Mouse (Mus musculus) CH12.LX (cell line): ENCODE measurements around the gene Cmtm4. TPM values are rescaled to one million over a fixed set of nuclear protein-coding genes. Genes with fewer than 3 reads are reported as not detected.
"Not testable (repeated sequence)": the region's sequence is repeated elsewhere in the genome, so short reads cannot be mapped to it uniquely, and the experiment has no call there.

Experiments used
- DNase-seq: peaks from one replicate; pipeline ENCODE4 v3.0.0-alpha.2; 2013; ENCODE audit errors: extremely low read depth
- H3K27ac ChIP-seq: 2 replicates; pipeline ENCODE4 v1.5.1; 2012; ENCODE audit warnings: low read depth, mild to moderate bottlenecking, control low read depth, moderate library complexity; ENCODE audit not compliant: insufficient read depth
- H3K27me3 ChIP-seq: replicated peaks from 2 replicates; pipeline ENCODE3; 2012; ENCODE audit warnings: inconsistent platforms
- H3K36me3 ChIP-seq, 2 experiments: replicated peaks in 1 of 2; 2 replicates each; pipeline versions ENCODE3 to v1.6.1; 2012; ENCODE audit warnings: inconsistent platforms in 1 of 2, low read length in 1 of 2, mild to moderate bottlenecking in 1 of 2, mixed read lengths in 1 of 2, moderate library complexity in 1 of 2; ENCODE audit not compliant: control insufficient read depth in 1 of 2, insufficient read depth in 1 of 2
- H3K4me1 ChIP-seq, 2 experiments: 2 replicates each; pipeline ENCODE4 v1.6.1; 2012; ENCODE audit warnings: inconsistent platforms in 1 of 2, moderate library complexity in 1 of 2; ENCODE audit not compliant: insufficient read depth in 2 of 2, control insufficient read depth in 1 of 2
- H3K4me2 ChIP-seq: 2 replicates; pipeline ENCODE4 v1.6.1; 2012; ENCODE audit warnings: low read depth, mild to moderate bottlenecking, control low read depth; ENCODE audit not compliant: poor library complexity, insufficient read depth, severe bottlenecking
- H3K4me3 ChIP-seq, 3 experiments: fragments of 150-350 bp in 1 of 3; sonication (generic) in 1 of 3; replicated peaks in 1 of 3; 2 replicates each; pipeline versions ENCODE3 to v1.5.1; 2011 to 2012; ENCODE audit warnings: low read depth in 2 of 3, low read length in 2 of 3, mild to moderate bottlenecking in 2 of 3, moderate library complexity in 2 of 3, control low read depth in 1 of 3, improper control_type of control experiment in 1 of 3, inconsistent platforms in 1 of 3, mixed read lengths in 1 of 3; ENCODE audit not compliant: poor library complexity in 1 of 3
- H3K79me2 ChIP-seq: replicated peaks from 2 replicates; pipeline ENCODE4 v1.6.1; 2012; ENCODE audit warnings: mild to moderate bottlenecking, moderate library complexity; ENCODE audit not compliant: control insufficient read depth, poor library complexity, insufficient read depth, severe bottlenecking; ENCODE audit errors: extremely low read depth
- H3K9ac ChIP-seq: 2 replicates; pipeline ENCODE4 v1.6.1; 2012; ENCODE audit warnings: low read depth, mild to moderate bottlenecking, control low read depth, moderate library complexity; ENCODE audit not compliant: insufficient read depth
- H3K9me3 ChIP-seq: replicated peaks from 2 replicates; pipeline ENCODE3; 2012; ENCODE audit warnings: low read length, inconsistent platforms, mixed read lengths
- CHD2 ChIP-seq: IDR thresholded peaks from 2 replicates; pipeline ENCODE4 v1.6.1; 2011; ENCODE audit warnings: low read length, improper control_type of control experiment
- CTCF ChIP-seq, 2 experiments: IDR thresholded peaks in 1 of 2; conservative IDR thresholded peaks in 1 of 2; 2 replicates each; pipeline ENCODE4 v1.5.1; 2011 to 2012; ENCODE audit warnings: low read depth in 2 of 2, low read length in 2 of 2, improper control_type of control experiment in 1 of 2, inconsistent platforms in 1 of 2, mild to moderate bottlenecking in 1 of 2, moderate library complexity in 1 of 2
- E2F4 ChIP-seq: IDR thresholded peaks from 2 replicates; pipeline ENCODE4 v1.6.1; 2011; ENCODE audit warnings: low read depth, low read length, improper control_type of control experiment; ENCODE audit not compliant: insufficient replicate concordance
- ELF1 ChIP-seq: IDR thresholded peaks from 2 replicates; pipeline ENCODE4 v1.6.1; 2014; ENCODE audit warnings: low read depth, mild to moderate bottlenecking, inconsistent platforms, low read length, improper control_type of control experiment
- EP300 ChIP-seq: IDR thresholded peaks from 2 replicates; pipeline ENCODE4 v1.6.1; 2011; ENCODE audit warnings: low read length, improper control_type of control experiment
- ETS1 ChIP-seq: conservative IDR thresholded peaks from 2 replicates; pipeline ENCODE4 v1.6.1; 2012; ENCODE audit warnings: low read depth, mild to moderate bottlenecking, inconsistent platforms, low read length, improper control_type of control experiment, moderate library complexity
- GABPA ChIP-seq: IDR thresholded peaks from 2 replicates; pipeline ENCODE4 v1.6.1; 2012; ENCODE audit warnings: low read depth, low read length, improper control_type of control experiment, inconsistent platforms; ENCODE audit not compliant: insufficient replicate concordance
- JUN ChIP-seq: IDR thresholded peaks from 2 replicates; pipeline ENCODE4 v1.6.1; 2011; ENCODE audit warnings: low read depth, mild to moderate bottlenecking, low read length, improper control_type of control experiment, moderate library complexity; ENCODE audit not compliant: insufficient read depth
- JUND ChIP-seq: conservative IDR thresholded peaks from 2 replicates; pipeline ENCODE4 v1.6.1; 2011; ENCODE audit warnings: low read depth, low read length, improper control_type of control experiment
- MAX ChIP-seq: IDR thresholded peaks from 2 replicates; pipeline ENCODE4 v1.6.1; 2011; ENCODE audit warnings: low read length, improper control_type of control experiment
- MXI1 ChIP-seq: IDR thresholded peaks from 2 replicates; pipeline ENCODE4 v1.6.1; 2011; ENCODE audit warnings: mild to moderate bottlenecking, low read depth, low read length, improper control_type of control experiment
- MYC ChIP-seq: IDR thresholded peaks from 2 replicates; pipeline ENCODE4 v1.6.1; 2011; ENCODE audit warnings: low read depth, mild to moderate bottlenecking, improper control_type of control experiment, low read length
- NELFE ChIP-seq: IDR thresholded peaks from 2 replicates; pipeline ENCODE4 v1.6.1; 2011; ENCODE audit warnings: low read depth, low read length, improper control_type of control experiment
- NRF1 ChIP-seq: IDR thresholded peaks from 2 replicates; pipeline ENCODE4 v1.6.1; 2014; ENCODE audit warnings: low read depth, mild to moderate bottlenecking, inconsistent platforms, low read length, improper control_type of control experiment, moderate library complexity
- POLR2A ChIP-seq: IDR thresholded peaks from 2 replicates; pipeline ENCODE4 v1.6.1; 2011; ENCODE audit warnings: low read depth, mild to moderate bottlenecking, improper control_type of control experiment, low read length
- POLR2AphosphoS2 ChIP-seq: IDR thresholded peaks from 2 replicates; pipeline ENCODE4 v1.6.1; 2011; ENCODE audit warnings: low read depth, low read length, improper control_type of control experiment
- SIN3A ChIP-seq: IDR thresholded peaks from 2 replicates; pipeline ENCODE4 v1.6.1; 2012; ENCODE audit warnings: low read length, improper control_type of control experiment, inconsistent platforms
- SMC3 ChIP-seq: IDR thresholded peaks from 2 replicates; pipeline ENCODE4 v1.6.1; 2011; ENCODE audit warnings: low read depth, low read length, improper control_type of control experiment
- TBP ChIP-seq: conservative IDR thresholded peaks from 2 replicates; pipeline ENCODE4 v1.6.1; 2011; ENCODE audit warnings: low read depth, low read length, improper control_type of control experiment
- USF2 ChIP-seq: conservative IDR thresholded peaks from 2 replicates; pipeline ENCODE4 v1.6.1; 2011; ENCODE audit warnings: low read depth, low read length, improper control_type of control experiment
- ZKSCAN1 ChIP-seq: IDR thresholded peaks from 2 replicates; pipeline ENCODE4 v1.6.1; 2012; ENCODE audit warnings: low read depth, inconsistent platforms, low read length, improper control_type of control experiment, borderline replicate concordance
- ZMIZ1 ChIP-seq: IDR thresholded peaks from 2 replicates; pipeline ENCODE4 v1.6.1; 2012; ENCODE audit warnings: low read depth, mild to moderate bottlenecking, inconsistent platforms, low read length, improper control_type of control experiment
- ZNF384 ChIP-seq: IDR thresholded peaks from 2 replicates; pipeline ENCODE4 v1.6.1; 2012; ENCODE audit warnings: low read depth, low read length, improper control_type of control experiment, inconsistent platforms
- dilution Hi-C: fragments of 300-500 bp; cut with MboI; formaldehyde crosslinking; loops from 2 replicates; pipeline ENCODE4 v1.14.3; 2020; ENCODE audit warnings: low sequenced_read_pairs; ENCODE audit not compliant: extremely low pct_unique_long_range_greater_than_20kb, extremely low pct_ligation_motif_present
- in situ Hi-C: fragments of 300-500 bp; cut with MboI; formaldehyde crosslinking; loops from 3 replicates; pipeline ENCODE4 v1.14.3; 2019; ENCODE audit warnings: low sequenced_read_pairs, low pct_ligation_motif_present, low pct_unique_long_range_greater_than_20kb, mixed read lengths
- polyA plus RNA-seq: library from polyadenylated mRNA; unstranded; fragments of >175 nt; gene quantifications from 2 replicates; pipeline ENCODE4 v1.2.1, GENCODE M21; 2012; ENCODE audit warnings: low read depth; ENCODE audit not compliant: insufficient read length
- total RNA-seq, 2 experiments: library from RNA; depleted of rRNA; stranded (reverse); fragments of 300-350 nt in 1 of 2; fragments of >200 nt in 1 of 2; gene quantifications; 2 replicates each; pipeline ENCODE4 v1.2.3; 2012 to 2014

The Cmtm4 gene
- total and polyA plus RNA-seq, 3 experiments = 2.3 to 3.0 (median 2.6) TPM

GRCm38 (mm10) chr8:104333786-104334185 is 61.8 kb downstream of the Cmtm4 start:
- dilution Hi-C loops = no loop called here
- H3K27ac ChIP-seq = no peak overlapping the region
- in situ Hi-C loops = loop anchor here (10.0 kb wide), 1 partner anchor 89 kb away; the partner anchor contains the start of gene Tk2
- TF ChIP-seq MYC (no peak), E2F4 (no peak), CTCF (conservative IDR thresholded peaks at IDR 0.05 in 1 of 2, IDR thresholded peaks at IDR 0.05 in 1 of 2; ENCODE audit: low read depth in 2 of 2, low read length in 2 of 2) (no peak), NELFE (no peak), NRF1 (no peak), SIN3A (no peak), POLR2A (no peak), POLR2AphosphoS2 (no peak), MXI1 (no peak), ZNF384 (no peak), JUN (no peak), USF2 (no peak), MAX (no peak), GABPA (no peak), ZKSCAN1 (no peak), ZMIZ1 (no peak), TBP (no peak), ETS1 (no peak), CHD2 (no peak)
- H3K4me1 ChIP-seq = no peaks in the 10 kb centered on the region
- no peak overlapping the region for H3K4me2 ChIP-seq
- no peak overlapping the region for H3K4me3 ChIP-seq
- no peak for DNase-seq
- no peaks in the 10 kb centered on the region for H3K79me2 ChIP-seq
- no peaks in the 10 kb centered on the region for H3K9me3 ChIP-seq
- no peak overlapping the region for H3K9ac ChIP-seq
- peaks cover 7% of the 10 kb centered on the region for H3K27me3 ChIP-seq
- H3K36me3 ChIP-seq = no peaks in the 10 kb centered on the region

- H3K36me3 ChIP-seq = no peaks in the 10 kb centered on the region
- H3K79me2 ChIP-seq = no peaks in the 10 kb centered on the region
- TF ChIP-seq TBP (no peak), ZMIZ1 (no peak), CTCF (conservative IDR thresholded peaks at IDR 0.05 in 1 of 2, IDR thresholded peaks at IDR 0.05 in 1 of 2; ENCODE audit: low read depth in 2 of 2, low read length in 2 of 2) (peak in 1 of 2 experiments; percentile 40; a peak in 2 of 4 replicates), EP300 (no peak), MAX (no peak), JUND (no peak), SMC3 (peak; percentile 20), ELF1 (no peak)
- H3K9me3 ChIP-seq = no peaks in the 10 kb centered on the region
- H3K4me3 ChIP-seq = no peak overlapping the region
- no peak for DNase-seq
- peaks cover 7% of the 10 kb centered on the region for H3K27me3 ChIP-seq
- H3K9ac ChIP-seq = no peak overlapping the region
- no peaks in the 10 kb centered on the region for H3K4me1 ChIP-seq
- H3K27ac ChIP-seq = no peak overlapping the region
- in situ Hi-C loops = loop anchor here (10.0 kb wide), 1 partner anchor 88 kb away; the partner anchor contains the start of gene Tk2
- dilution Hi-C loops = no loop called here
- H3K4me2 ChIP-seq = no peak overlapping the region
Measured at GRCm38 (mm10) chr8:104332665-104333631, 62.7 kb downstream of the Cmtm4 start.

- in situ Hi-C loops, dilution Hi-C loops, H3K27me3 ChIP-seq, H3K9me3 ChIP-seq, H3K4me2 ChIP-seq, H3K36me3 ChIP-seq, H3K9ac ChIP-seq, H3K4me3 ChIP-seq, H3K27ac ChIP-seq, H3K4me1 ChIP-seq, H3K79me2 ChIP-seq, DNase-seq: not testable (repeated sequence)
Measured at GRCm38 (mm10) chr8:104321930-104322329, 73.7 kb downstream of the Cmtm4 start, which contains the start of gene Cmtm2b. Cmtm2b (plus strand) TSS chr8:104322230.
